Mouse (Mus musculus) megakaryocyte, embryonic 14.5 days (primary cell): ENCODE data around the gene Nfix.

ENCODE experiments used
- FLI1 ChIP-seq: IDR thresholded peaks from 2 replicates; pipeline ENCODE4 v1.6.1; 2012; ENCODE audit warnings: low read length, inconsistent platforms, mixed read lengths
- GATA1 ChIP-seq: IDR thresholded peaks from 3 replicates; pipeline ENCODE4 v1.6.1; 2012; ENCODE audit warnings: mixed read lengths, low read length, inconsistent platforms, borderline replicate concordance

- TF ChIP-seq GATA1 (no peak), FLI1 (no peak)
Measured at GRCm38 (mm10) chr8:84844397-84845070, 44.4 kb upstream of the Nfix start.
